Mouse (Mus musculus) stomach, postnatal 0 days (tissue): ENCODE measurements around the gene E2f4. TPM values are rescaled to one million over a fixed set of nuclear protein-coding genes. Genes with fewer than 3 reads are reported as not detected.

Experiments
- ATAC-seq: fragments of 200-750 bp; cut with Nextera tagmentation; 2 replicates; pipeline ENCODE4 v1.8.0; 2017; ENCODE audit not compliant: low FRiP score, low TSS enrichment
- DNase-seq: peaks from one replicate; pipeline ENCODE4 v3.0.0-alpha.2; 2016; ENCODE audit warnings: low spot score
- H3K27ac ChIP-seq: fragments of 300-500 bp; sonication (generic); replicated peaks from 2 replicates; pipeline ENCODE4 v1.5.1; 2014; ENCODE audit warnings: mild to moderate bottlenecking, control low read depth
- H3K27me3 ChIP-seq: fragments of 300-500 bp; sonication (generic); 2 replicates; pipeline ENCODE4 v1.6.1; 2014; ENCODE audit warnings: low read length; ENCODE audit not compliant: control insufficient read depth, insufficient read depth
- H3K36me3 ChIP-seq: fragments of 300-500 bp; sonication (generic); 2 replicates; pipeline ENCODE4 v1.6.1; 2014; ENCODE audit warnings: low read length, mixed read lengths; ENCODE audit not compliant: control insufficient read depth, insufficient read depth
- H3K4me1 ChIP-seq: fragments of 300-500 bp; sonication (generic); replicated peaks from 2 replicates; pipeline ENCODE4 v1.6.1; 2014; ENCODE audit warnings: antibody characterized with exemption; ENCODE audit not compliant: control insufficient read depth, insufficient read depth
- H3K4me2 ChIP-seq: fragments of 300-500 bp; sonication (generic); replicated peaks from 2 replicates; pipeline ENCODE4 v1.6.1; 2014; ENCODE audit warnings: low read depth, mild to moderate bottlenecking, control low read depth, moderate library complexity
- H3K4me3 ChIP-seq: fragments of 300-500 bp; sonication (generic); 2 replicates; pipeline ENCODE4 v1.5.1; 2014; ENCODE audit warnings: low read depth, low read length, control low read depth
- H3K9ac ChIP-seq: fragments of 300-500 bp; sonication (generic); 2 replicates; pipeline ENCODE4 v1.6.1; 2014; ENCODE audit warnings: mild to moderate bottlenecking, low read length, control low read depth, mixed read lengths
- H3K9me3 ChIP-seq: fragments of 300-500 bp; sonication (generic); 2 replicates; pipeline ENCODE4 v1.6.1; 2016; ENCODE audit warnings: low read length; ENCODE audit not compliant: control insufficient read depth
- CTCF ChIP-seq: IDR thresholded peaks from 2 replicates; pipeline ENCODE4 v1.5.1; 2016; ENCODE audit warnings: antibody characterized with exemption, low read depth, mild to moderate bottlenecking, moderate library complexity
- EP300 ChIP-seq: optimal IDR thresholded peaks from 2 replicates; pipeline ENCODE3; 2016; ENCODE audit warnings: antibody characterized with exemption
- WGBS: fragments of 180-500 bp; shearing (Covaris S2); extraction: QIAGEN DNeasy Blood & Tissue Kit; methylation state at CpG from one replicate; pipeline ENCODE4 v1.1.7; 2014; 5-methylcytosine and 5-hydroxymethylcytosine counted together
- polyA plus RNA-seq: library from polyadenylated mRNA; unstranded; fragments of >200 nt; fragmentation: Nextera tagmentation; extraction: Ambion mirVana; gene quantifications from 2 replicates; pipeline ENCODE4 v1.2.1, GENCODE M21; 2015

E2f4 gene
- polyA plus RNA-seq = 31.0 and 38.5 TPM in 2 replicates

DNA sequence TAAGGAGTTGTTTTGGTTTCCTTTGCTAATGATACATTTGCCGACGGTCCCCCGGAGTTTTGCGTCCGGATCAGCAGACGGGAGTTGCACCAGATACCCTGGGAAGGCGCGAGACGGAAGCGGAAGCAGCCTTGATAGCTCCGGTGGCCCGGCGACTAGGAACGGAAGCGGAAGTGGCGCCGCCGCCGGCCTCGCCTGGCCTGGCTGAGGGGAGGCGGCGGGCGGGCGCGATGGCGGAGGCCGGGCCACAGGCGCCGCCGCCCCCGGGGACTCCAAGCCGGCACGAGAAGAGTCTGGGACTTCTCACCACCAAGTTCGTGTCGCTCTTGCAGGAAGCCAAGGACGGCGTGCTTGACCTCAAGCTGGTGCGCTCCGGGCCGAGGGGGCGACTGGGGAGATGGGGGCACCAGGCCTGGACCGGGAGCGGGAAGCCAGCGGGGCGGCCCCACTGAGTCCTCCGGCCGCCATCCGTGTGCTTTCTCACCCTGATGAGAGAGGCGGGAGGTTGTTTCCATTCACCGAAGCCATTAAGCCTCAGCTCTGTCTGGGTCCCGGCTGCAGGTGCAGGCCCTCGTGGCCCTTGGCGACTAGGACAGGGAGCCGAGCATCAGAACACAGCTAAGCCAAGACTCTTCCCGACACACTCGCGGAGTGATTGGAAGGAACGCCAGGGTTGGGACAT lies at the start of gene E2f4:
TSS of gene E2f4 (plus strand) at position 153 of the 682 bp plus-strand sequence.
- Histone ChIP-seq H3K36me3 (peaks cover 13% of the 10 kb centered on the region), H3K4me2 (peak within 1 kb of the TSS; percentile 86), H3K4me3 (peak within 1 kb of the TSS; percentile 94), H3K27ac (peak within 1 kb of the TSS; percentile 83), H3K9me3 (no peaks in the 10 kb centered on the region), H3K27me3 (no peaks in the 10 kb centered on the region), H3K9ac (peak within 1 kb of the TSS; percentile 94), H3K4me1 (peaks cover 5% of the 10 kb centered on the region; the same call in 1 of the 2 replicates)
- no peak for TF ChIP-seq EP300
- TF ChIP-seq CTCF = no peak
- WGBS = 1% methylated on average over 53 of the region's 58 CpGs
- ATAC-seq = peak; percentile 92
- DNase-seq = peak; percentile 95

DNA sequence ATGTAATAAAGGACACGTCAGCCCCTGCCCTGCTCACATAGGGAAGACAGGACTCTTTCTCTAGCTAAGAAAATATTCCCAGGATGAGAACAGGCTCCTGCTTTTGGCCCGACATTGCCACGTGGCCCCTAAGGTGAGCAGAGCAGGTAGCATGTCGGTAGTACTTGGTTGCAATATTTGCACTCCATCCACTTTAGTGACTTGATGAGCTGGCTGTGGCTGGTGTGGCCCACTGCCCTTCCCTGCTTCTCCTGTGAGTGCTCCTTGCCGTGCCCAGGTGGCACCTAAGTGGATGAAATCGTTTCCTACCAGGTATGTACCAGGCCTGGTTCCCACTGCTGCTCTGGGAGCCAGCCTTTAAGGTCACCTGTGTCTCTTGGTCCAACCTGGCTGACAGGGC lies 45.5 kb upstream of the E2f4 start:
- no peaks in the 10 kb centered on the region for H3K27me3 ChIP-seq
- peaks cover 29% of the 10 kb centered on the region for H3K36me3 ChIP-seq
- DNase-seq (no peak), ATAC-seq (no peak)
- H3K4me1 ChIP-seq = peaks cover 5% of the 10 kb centered on the region; the same call in 1 of the 2 replicates
- TF ChIP-seq EP300 (no peak), CTCF (no peak)
- 88% methylated on average over 6 of the region's 6 CpGs for WGBS
- H3K4me3 ChIP-seq = no peak overlapping the region
- no peaks in the 10 kb centered on the region for H3K9me3 ChIP-seq
- H3K4me2 ChIP-seq = no peak overlapping the region
- H3K27ac ChIP-seq = no peak overlapping the region
- no peak overlapping the region for H3K9ac ChIP-seq

DNA sequence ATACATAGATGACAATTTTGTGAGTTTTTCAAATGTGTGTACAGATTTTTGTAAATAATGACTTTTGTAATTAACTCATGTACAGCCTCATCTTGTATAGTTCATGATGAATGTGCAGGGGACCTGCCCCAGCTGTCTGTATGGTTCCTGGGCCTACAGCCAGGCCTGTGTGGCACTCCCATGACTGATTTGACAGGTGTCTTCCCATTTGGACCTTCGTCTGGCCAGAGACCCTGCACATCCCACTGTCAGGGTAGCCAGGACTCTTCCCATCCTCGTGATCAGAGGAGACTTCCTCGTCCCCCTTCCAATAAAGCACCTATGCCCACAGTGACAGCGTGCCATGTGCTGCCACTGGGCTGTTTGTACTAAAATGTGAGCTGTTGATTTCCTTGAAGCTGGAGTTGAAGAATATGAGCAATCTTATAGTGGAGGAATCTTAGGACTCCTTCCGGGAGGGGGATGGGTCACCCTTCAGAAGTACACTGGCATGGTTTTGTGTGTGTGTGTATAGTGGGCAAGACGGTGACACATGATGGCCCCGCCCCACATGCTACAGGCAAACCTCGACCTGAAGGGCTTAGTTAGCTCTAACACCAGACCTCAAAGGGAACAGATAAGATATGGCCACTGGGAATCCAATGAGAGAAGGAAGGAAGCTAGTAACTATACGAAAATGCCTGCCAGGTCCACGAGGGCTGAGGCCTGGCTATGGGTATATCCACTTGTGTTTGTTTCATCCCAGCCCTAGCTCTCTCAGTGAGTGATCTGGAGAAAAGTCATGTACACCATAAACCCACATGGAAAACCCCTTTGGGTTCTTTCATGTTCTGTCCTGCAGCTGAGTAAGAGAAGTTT lies 44.6 kb upstream of the E2f4 start:
- no peak overlapping the region for H3K9ac ChIP-seq
- H3K4me3 ChIP-seq = no peak overlapping the region
- peak; percentile 72 for DNase-seq
- no peak overlapping the region for H3K4me2 ChIP-seq
- peaks cover 22% of the 10 kb centered on the region for H3K36me3 ChIP-seq
- no peaks in the 10 kb centered on the region for H3K9me3 ChIP-seq
- no peak overlapping the region for H3K27ac ChIP-seq
- peak; percentile 75 for ATAC-seq
- TF ChIP-seq CTCF (no peak), EP300 (no peak)
- H3K27me3 ChIP-seq = no peaks in the 10 kb centered on the region
- H3K4me1 ChIP-seq = peaks cover 5% of the 10 kb centered on the region; the same call in 1 of the 2 replicates
- WGBS = 67% methylated on average over 10 of the region's 10 CpGs

DNA sequence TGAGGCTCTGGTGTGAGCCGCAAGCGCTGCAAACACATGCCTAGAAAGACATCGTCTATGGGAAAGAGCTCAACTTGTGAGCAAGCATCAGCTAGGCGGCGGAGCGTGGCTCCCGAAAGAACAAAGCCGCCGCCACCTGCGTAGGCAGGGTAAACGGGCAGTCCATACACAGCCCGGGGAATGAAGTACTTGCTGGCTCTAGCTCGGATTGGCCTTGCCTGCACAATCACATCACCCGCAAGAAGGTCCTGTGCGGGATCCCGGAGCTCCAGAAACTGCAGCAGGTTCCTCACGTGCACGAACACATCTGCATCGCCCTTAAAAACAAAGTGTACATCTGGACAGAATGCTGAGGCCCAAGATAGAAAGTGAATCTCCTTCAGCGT lies 43.7 kb upstream of the E2f4 start:
- H3K27me3 ChIP-seq = no peaks in the 10 kb centered on the region; the same call in 1 of the 2 replicates
- H3K4me3 ChIP-seq = peak overlapping the region; percentile 69; the same call in 1 of the 2 replicates
- H3K9me3 ChIP-seq = no peaks in the 10 kb centered on the region
- TF ChIP-seq EP300 (no peak), CTCF (no peak)
- H3K4me2 ChIP-seq = peak overlapping the region; percentile 93
- no peak; the same call in 1 of the 2 replicates for ATAC-seq
- peaks cover 15% of the 10 kb centered on the region for H3K36me3 ChIP-seq
- WGBS = 38% methylated on average over 20 of the region's 20 CpGs
- H3K27ac ChIP-seq = no peak overlapping the region; the same call in 1 of the 2 replicates
- H3K9ac ChIP-seq = peak overlapping the region; percentile 74
- peak; percentile 36 for DNase-seq
- peaks cover 5% of the 10 kb centered on the region; the same call in 1 of the 2 replicates for H3K4me1 ChIP-seq

DNA sequence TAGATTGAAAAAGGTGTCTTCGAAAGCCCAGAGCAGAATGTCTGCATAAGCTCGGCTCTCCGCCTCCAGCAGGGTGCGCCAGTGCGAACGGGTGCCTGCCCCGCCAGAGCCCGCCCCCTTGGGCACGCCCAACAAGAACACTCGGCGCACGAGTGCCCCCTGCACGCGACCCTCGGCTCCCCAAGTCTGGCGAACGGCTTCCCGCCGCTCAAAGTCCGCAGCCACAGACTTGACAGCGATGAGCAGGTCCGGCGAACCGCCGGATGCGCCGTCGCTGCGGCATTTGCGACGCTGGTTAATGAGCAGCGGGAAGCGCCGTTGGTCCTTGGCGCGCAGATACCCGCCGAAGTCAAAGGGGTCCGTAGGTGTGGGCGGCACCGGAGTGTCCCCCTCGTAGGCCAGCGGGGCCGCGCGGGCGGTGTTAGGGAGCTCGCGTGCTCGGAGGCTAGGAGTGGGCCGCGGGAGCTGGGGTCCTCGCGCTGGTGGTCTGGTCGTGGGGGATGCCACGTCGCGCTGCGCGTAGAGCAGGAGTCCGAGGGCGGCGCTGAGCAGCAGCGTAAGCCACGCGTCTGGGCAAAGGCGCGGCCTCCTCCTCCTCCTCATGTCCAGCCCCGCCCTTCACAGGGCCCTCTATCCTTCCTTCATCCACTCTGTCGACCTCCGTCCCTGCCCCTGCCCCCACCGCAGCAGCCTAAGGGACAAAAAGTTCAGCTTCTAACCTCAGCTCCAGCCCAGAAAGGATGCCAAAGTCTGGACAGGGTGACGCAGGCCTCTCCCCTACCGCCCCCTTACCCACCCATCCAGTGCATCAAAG lies 43.1 kb upstream of the E2f4 start:
- under 1% methylated on average over 63 of the region's 74 CpGs for WGBS
- DNase-seq = peak; percentile 92
- Histone ChIP-seq H3K27ac (peak overlapping the region; percentile 88), H3K27me3 (no peaks in the 10 kb centered on the region; the same call in 1 of the 2 replicates), H3K9me3 (no peaks in the 10 kb centered on the region), H3K9ac (peak overlapping the region; percentile 74), H3K4me1 (peaks cover 10% of the 10 kb centered on the region; the same call in 1 of the 2 replicates), H3K4me2 (peak overlapping the region; percentile 93), H3K36me3 (peaks cover 15% of the 10 kb centered on the region), H3K4me3 (peak overlapping the region; percentile 69)
- peak; percentile 75 for ATAC-seq
- TF ChIP-seq EP300 = no peak
- peak; percentile 94 for TF ChIP-seq CTCF
